Mouse (Mus musculus) adrenal gland, postnatal 25 days (tissue): Measurements from ENCODE around the gene Gm21698. TPM values are rescaled to one million over a fixed set of nuclear protein-coding genes. Genes with fewer than 3 reads are reported as not detected.
"Not testable (repeated sequence)": the region's sequence is repeated elsewhere in the genome, so short reads cannot be mapped to it uniquely, and the experiment has no call there.

Source experiments
- DNase-seq: peaks from one replicate; pipeline ENCODE4 v3.0.0; 2021; ENCODE audit warnings: mixed read lengths
- long read RNA-seq: library from polyadenylated mRNA; stranded (forward); transcript quantifications from one replicate; pipeline ENCODE4 v2.0.0, GENCODE M21; 2021
- total RNA-seq: library from RNA; stranded (reverse); gene quantifications from 2 replicates; pipeline ENCODE4 v1.2.3, GENCODE M21; 2021

Gm21698 gene
- total RNA-seq: not detected in 2 replicates
- long read RNA-seq: 0 reads

GRCm38 (mm10) chr5:25988550-25988949, at the start of gene Gm21698:
Gene Gm21698 (minus strand): TSS chr5:25988650.
- DNase-seq: not testable (repeated sequence)

DNA sequence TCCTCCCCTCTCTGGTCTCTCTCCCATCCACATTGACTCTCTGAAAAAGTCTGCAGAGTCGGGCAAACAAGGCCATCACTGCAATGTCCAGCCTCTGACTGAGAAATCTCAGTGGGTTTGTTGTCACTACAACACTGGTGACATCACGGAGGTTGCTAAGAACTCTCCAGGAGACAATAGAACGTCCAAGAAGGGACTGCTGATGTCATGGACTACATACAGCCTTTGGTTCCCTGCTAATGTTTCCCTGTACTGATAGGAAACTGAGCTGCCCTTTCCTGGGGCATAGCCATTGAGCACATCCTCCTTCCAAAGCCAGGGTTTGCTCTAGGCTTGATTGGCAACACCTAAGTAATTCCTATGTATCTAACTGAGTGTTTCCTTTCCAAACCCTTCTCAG, 34.4 kb upstream of the Gm21698 start, which contains the start of gene Gm5862:
TSS of gene Gm5862 (minus strand) at position 101 of the 400 bp plus-strand sequence.
- DNase-seq: not testable (repeated sequence)

DNA sequence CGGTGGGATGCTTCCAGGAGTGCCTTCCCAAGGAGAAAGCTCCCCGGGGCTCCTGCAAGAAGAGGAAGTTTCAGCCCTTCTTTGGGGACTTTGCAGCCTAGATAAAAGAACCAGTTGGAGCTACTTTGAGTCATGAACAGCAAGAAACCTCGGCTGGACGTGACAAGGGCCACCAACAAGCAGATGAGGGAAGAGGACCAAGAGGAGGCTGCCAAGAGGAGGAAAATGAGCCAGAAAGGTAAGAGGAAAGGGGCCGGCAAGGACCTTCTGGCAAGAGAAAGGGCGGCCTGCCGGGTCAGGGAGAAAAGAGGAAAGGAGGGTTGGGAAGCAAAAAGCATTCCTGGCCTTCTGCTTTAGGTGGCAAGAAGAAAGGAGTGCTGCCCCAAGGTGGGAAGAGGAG, 19.2 kb upstream of the Gm21698 start:
- not testable (repeated sequence) for DNase-seq

- peak; percentile 32 for DNase-seq
Measured at GRCm38 (mm10) chr5:26006937-26007695, 18.7 kb upstream of the Gm21698 start.

DNA sequence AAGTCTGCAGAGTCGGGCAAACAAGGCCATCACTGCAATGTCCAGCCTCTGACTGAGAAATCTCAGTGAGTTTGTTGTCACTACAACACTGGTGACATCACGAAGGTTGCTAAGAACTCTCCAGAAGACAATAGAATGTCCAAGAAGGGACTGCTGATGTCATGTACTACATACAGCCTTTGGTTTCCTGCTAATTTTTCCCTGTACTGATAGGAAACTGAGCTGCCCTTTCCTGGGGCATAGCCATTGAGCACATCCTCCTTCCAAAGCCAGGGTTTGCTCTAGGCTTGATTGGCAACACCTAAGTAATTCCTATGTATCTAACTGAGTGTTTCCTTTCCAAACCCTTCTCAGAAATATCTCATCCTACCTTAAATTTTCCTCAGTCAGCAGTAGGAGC, 16.2 kb upstream of the Gm21698 start, which contains the start of gene Gm1979:
TSS of gene Gm1979 (minus strand) at position 101 of the 400 bp plus-strand sequence.
- DNase-seq: not testable (repeated sequence)

DNA sequence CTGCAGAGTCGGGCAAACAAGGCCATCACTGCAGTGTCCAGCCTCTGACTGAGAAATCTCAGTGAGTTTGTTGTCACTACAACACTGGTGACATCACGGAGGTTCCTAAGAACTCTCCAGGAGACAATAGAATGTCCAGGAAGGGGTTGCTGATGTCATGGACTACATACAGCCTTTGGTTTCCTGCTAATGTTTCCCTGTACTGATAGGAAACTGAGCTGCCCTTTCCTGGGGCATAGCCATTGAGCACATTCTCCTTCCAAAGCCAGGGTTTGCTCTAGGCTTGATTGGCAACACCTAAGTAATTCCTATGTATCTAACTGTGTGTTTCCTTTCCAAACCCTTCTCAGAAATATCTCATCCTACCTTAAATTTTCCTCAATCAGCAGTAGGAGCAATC, 15.9 kb downstream of the Gm21698 start, which contains the start of gene Gm21680:
TSS of gene Gm21680 (minus strand) at position 101 of the 400 bp plus-strand sequence.
- DNase-seq: not testable (repeated sequence)

GRCm38 (mm10) chr5:25957050-25957449, 31.4 kb downstream of the Gm21698 start:
- DNase-seq: not testable (repeated sequence)

DNA sequence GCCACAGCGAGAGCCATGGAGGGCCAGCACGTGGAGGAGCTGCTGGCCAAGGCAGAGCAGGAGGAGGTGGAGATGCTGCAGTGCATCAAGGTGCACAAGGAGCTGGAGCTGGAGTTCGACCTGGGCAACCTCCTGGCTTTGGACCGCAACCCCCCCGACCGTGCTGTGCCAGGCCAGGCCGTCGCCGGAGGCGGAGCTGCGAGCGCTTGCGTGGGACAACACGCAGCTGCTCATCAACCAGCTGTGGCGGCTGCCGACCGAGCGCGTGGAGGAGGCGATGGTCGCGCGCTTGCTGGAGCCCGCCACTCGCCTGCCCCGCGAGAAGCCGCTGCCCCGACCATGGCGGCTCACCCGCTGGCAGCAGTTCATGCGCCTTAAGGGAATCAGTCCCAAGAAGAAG, 31.8 kb downstream of the Gm21698 start:
- peak; percentile 18 for DNase-seq

- DNase-seq: not testable (repeated sequence)
Measured at GRCm38 (mm10) chr5:25954317-25954716, 34.1 kb downstream of the Gm21698 start, which contains the start of gene Gm21671. Gene Gm21671 (minus strand): TSS chr5:25954417.

DNA sequence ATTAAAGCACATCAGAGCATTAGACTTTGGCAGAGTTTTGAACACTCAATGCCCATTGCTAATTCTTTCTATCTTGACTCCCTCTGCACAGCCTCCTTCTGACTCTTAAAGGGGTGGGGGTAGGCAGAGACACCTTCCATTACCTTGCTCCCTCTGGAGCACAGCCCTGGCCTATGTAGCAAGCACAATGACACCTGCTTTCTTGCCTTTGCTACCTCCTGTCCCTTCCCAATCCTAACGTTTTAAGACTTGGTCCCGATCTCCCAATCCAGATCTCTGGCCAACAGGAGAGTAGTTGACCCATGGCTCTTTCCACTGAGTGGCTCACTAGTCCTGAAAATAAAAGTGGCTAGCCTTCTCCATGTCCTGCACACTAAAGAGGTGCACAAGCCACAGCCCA, 43.1 kb downstream of the Gm21698 start:
- not testable (repeated sequence) for DNase-seq

- not testable (repeated sequence) for DNase-seq
Measured at GRCm38 (mm10) chr5:25942281-25942680, 46.2 kb downstream of the Gm21698 start, which contains the start of gene Gm21663. Gene Gm21663 (minus strand): TSS chr5:25942381.

Other genes with a start within 250 kb of the Gm21698 start
- gene Actr3b, start 228.7 kb downstream of the Gm21698 start, total RNA-seq: 6.1 and 9.6 TPM in 2 replicates
- not detected in 2 replicates for gene Gm21663, start 46.3 kb downstream of the Gm21698 start, total RNA-seq
- not detected in 2 replicates for gene Gm21671, start 34.2 kb downstream of the Gm21698 start, total RNA-seq
- gene Gm21680, start 16.0 kb downstream of the Gm21698 start, total RNA-seq: not detected in 2 replicates
- not detected in 2 replicates for gene Gm1979, start 16.1 kb upstream of the Gm21698 start, total RNA-seq
- gene Gm5862, start 34.3 kb upstream of the Gm21698 start, total RNA-seq: not detected in 2 replicates
- 0.12 TPM in 1 of 2 replicates, not detected in the other for gene Speer4a, start 50.9 kb upstream of the Gm21698 start, total RNA-seq
- not detected in 2 replicates for gene Gm7347, start 69.9 kb upstream of the Gm21698 start, total RNA-seq
- gene Gm10471, start 100.6 kb upstream of the Gm21698 start, total RNA-seq: not detected in 2 replicates
- not detected in 2 replicates for gene 5031410I06Rik, start 116.7 kb upstream of the Gm21698 start, total RNA-seq
- not detected in 2 replicates for gene Gm10220, start 132.8 kb upstream of the Gm21698 start, total RNA-seq